Mouse (Mus musculus): ENCODE results near the gene Otud7a. TPM values are rescaled to one million over a fixed set of nuclear protein-coding genes. Genes with fewer than 3 reads are reported as not detected.

Gene Otud7a
- total RNA-seq (2021), result under 1 TPM; 0.14 to 0.33 TPM

- peak; percentile 61 for DNase-seq
These were observed at the start of gene Otud7a for GRCm38 (mm10) chr7:63444484-63445345. Otud7a (plus strand) TSS chr7:63444751.

GRCm38 (mm10) chr7:63405988-63406387 lies 38.6 kb upstream of the Otud7a start:
- no peak for DNase-seq

GRCm38 (mm10) chr7:63445346-63445700 lies 772 bp downstream of the Otud7a start:
- DNase-seq, result no peak

- no peak for DNase-seq
These were observed 2.4 kb downstream of the Otud7a start for GRCm38 (mm10) chr7:63446951-63447350.

GRCm38 (mm10) chr7:63455228-63455627 lies 10.7 kb downstream of the Otud7a start:
- DNase-seq, result no peak

- no peak for DNase-seq
These were observed 17.7 kb downstream of the Otud7a start for GRCm38 (mm10) chr7:63462234-63462633.

GRCm38 (mm10) chr7:63462684-63463083 lies 18.1 kb downstream of the Otud7a start:
- DNase-seq, result no peak

GRCm38 (mm10) chr7:63466729-63467128 lies 22.2 kb downstream of the Otud7a start:
- no peak for DNase-seq

- no peak for DNase-seq
These were observed 23.7 kb downstream of the Otud7a start for GRCm38 (mm10) chr7:63468258-63468657.

GRCm38 (mm10) chr7:63483091-63483490 lies 38.5 kb downstream of the Otud7a start:
- no peak for DNase-seq

GRCm38 (mm10) chr7:63497051-63497547 lies 52.5 kb downstream of the Otud7a start:
- no peak for DNase-seq

GRCm38 (mm10) chr7:63504202-63504601 lies 59.7 kb downstream of the Otud7a start:
- no peak for DNase-seq

GRCm38 (mm10) chr7:63508079-63508478 lies 63.5 kb downstream of the Otud7a start:
- no peak for DNase-seq

- DNase-seq, result no peak
These were observed 65.3 kb downstream of the Otud7a start for GRCm38 (mm10) chr7:63509825-63510224.

- no peak for DNase-seq
These were observed 66.9 kb downstream of the Otud7a start for GRCm38 (mm10) chr7:63511458-63511857.

GRCm38 (mm10) chr7:63512561-63512960 lies 68.0 kb downstream of the Otud7a start:
- DNase-seq, result no peak

- DNase-seq, result no peak
These were observed 71.8 kb downstream of the Otud7a start for GRCm38 (mm10) chr7:63516141-63516895.

GRCm38 (mm10) chr7:63520299-63520698 lies 75.7 kb downstream of the Otud7a start:
- DNase-seq, result no peak

GRCm38 (mm10) chr7:63522403-63522802 lies 77.9 kb downstream of the Otud7a start:
- DNase-seq, result no peak

GRCm38 (mm10) chr7:63523051-63523450 lies 78.5 kb downstream of the Otud7a start:
- no peak for DNase-seq

GRCm38 (mm10) chr7:63540293-63540692 lies 95.7 kb downstream of the Otud7a start:
- DNase-seq, result no peak

GRCm38 (mm10) chr7:63554457-63554856 lies 109.9 kb downstream of the Otud7a start:
- DNase-seq, result no peak

- no peak for DNase-seq
These were observed 111.8 kb downstream of the Otud7a start for GRCm38 (mm10) chr7:63556324-63556723.

- DNase-seq, result no peak
These were observed 114.4 kb downstream of the Otud7a start for GRCm38 (mm10) chr7:63558918-63559317.
